Mouse (Mus musculus): Measurements from ENCODE around the gene Wfs1. TPM values are rescaled to one million over a fixed set of nuclear protein-coding genes. Genes with fewer than 3 reads are reported as not detected.

The Wfs1 gene
- polyA plus RNA-seq, 1 experiment from 2014 or later = 23.1 TPM

GRCm38 (mm10) chr5:36928701-36929100, 60.3 kb downstream of the Wfs1 start:
- Histone ChIP-seq H3K4me3 (no peak overlapping the region), H3K4me1 (peaks cover 9% of the 10 kb centered on the region), H3K27ac (replicated peaks) (no peak overlapping the region), H3K9me3 (no peaks in the 10 kb centered on the region), H3K27me3 (replicated peaks) (no peaks in the 10 kb centered on the region), H3K9ac (no peak overlapping the region), H3K36me3 (no peaks in the 10 kb centered on the region), H3K4me2 (no peak overlapping the region)
- WGBS = 49% methylated on average over 4 of the region's 4 CpGs
- no peak for ATAC-seq (ENCODE audit: extremely low read depth, insufficient number of reproducible peaks, low FRiP score, low TSS enrichment)

GRCm38 (mm10) chr5:36923826-36924700, 64.9 kb downstream of the Wfs1 start:
- no peak overlapping the region for H3K4me3 ChIP-seq
- H3K4me1 ChIP-seq = peaks cover 22% of the 10 kb centered on the region
- no peaks in the 10 kb centered on the region for H3K27me3 ChIP-seq (replicated peaks)
- 0 out of 2 replicates have a peak, but pooled peaks have one; percentile 16 for ATAC-seq (ENCODE audit: extremely low read depth, insufficient number of reproducible peaks, low FRiP score, low TSS enrichment)
- 13% methylated on average over 11 of the region's 11 CpGs for WGBS
- peak overlapping the region; percentile 72 for H3K27ac ChIP-seq (replicated peaks)
- H3K36me3 ChIP-seq = no peaks in the 10 kb centered on the region
- no peaks in the 10 kb centered on the region for H3K9me3 ChIP-seq
- H3K4me2 ChIP-seq = peak overlapping the region; percentile 23
- H3K9ac ChIP-seq = 0 out of 2 replicates have a peak overlapping the region, but pooled peaks have one; percentile 34

GRCm38 (mm10) chr5:36922811-36923210, 66.2 kb downstream of the Wfs1 start:
- Histone ChIP-seq H3K27ac (replicated peaks) (no peak overlapping the region), H3K4me3 (no peak overlapping the region), H3K27me3 (replicated peaks) (no peaks in the 10 kb centered on the region), H3K9ac (no peak overlapping the region), H3K36me3 (no peaks in the 10 kb centered on the region), H3K4me1 (peaks cover 22% of the 10 kb centered on the region), H3K9me3 (no peaks in the 10 kb centered on the region), H3K4me2 (no peak overlapping the region)
- WGBS = 44% methylated on average over 10 of the region's 10 CpGs
- ATAC-seq (ENCODE audit: extremely low read depth, insufficient number of reproducible peaks, low FRiP score, low TSS enrichment) = no peak

GRCm38 (mm10) chr5:36921871-36922270, 67.1 kb downstream of the Wfs1 start:
- H3K9ac ChIP-seq = no peak overlapping the region
- H3K36me3 ChIP-seq = no peaks in the 10 kb centered on the region
- no peak overlapping the region for H3K4me2 ChIP-seq
- ATAC-seq (ENCODE audit: extremely low read depth, insufficient number of reproducible peaks, low FRiP score, low TSS enrichment) = no peak
- H3K27me3 ChIP-seq (replicated peaks) = no peaks in the 10 kb centered on the region
- peaks cover 22% of the 10 kb centered on the region for H3K4me1 ChIP-seq
- no peaks in the 10 kb centered on the region for H3K9me3 ChIP-seq
- H3K27ac ChIP-seq (replicated peaks) = no peak overlapping the region
- H3K4me3 ChIP-seq = no peak overlapping the region
- 64% methylated on average over 1 of the region's 1 CpGs for WGBS

GRCm38 (mm10) chr5:36920072-36920471, 68.9 kb downstream of the Wfs1 start:
- Histone ChIP-seq H3K27me3 (replicated peaks) (no peaks in the 10 kb centered on the region), H3K27ac (replicated peaks) (no peak overlapping the region), H3K9ac (no peak overlapping the region), H3K36me3 (no peaks in the 10 kb centered on the region), H3K4me3 (no peak overlapping the region), H3K4me1 (peaks cover 22% of the 10 kb centered on the region), H3K4me2 (no peak overlapping the region), H3K9me3 (no peaks in the 10 kb centered on the region)
- 37% methylated on average over 1 of the region's 1 CpGs for WGBS
- no peak for ATAC-seq (ENCODE audit: extremely low read depth, insufficient number of reproducible peaks, low FRiP score, low TSS enrichment)

- no peak for ATAC-seq (ENCODE audit: extremely low read depth, insufficient number of reproducible peaks, low FRiP score, low TSS enrichment)
- Histone ChIP-seq H3K9me3 (no peaks in the 10 kb centered on the region), H3K4me2 (no peak overlapping the region), H3K36me3 (no peaks in the 10 kb centered on the region), H3K4me1 (peaks cover 6% of the 10 kb centered on the region), H3K4me3 (no peak overlapping the region), H3K27me3 (replicated peaks) (peaks cover 11% of the 10 kb centered on the region), H3K9ac (no peak overlapping the region), H3K27ac (replicated peaks) (no peak overlapping the region)
- 67% methylated on average over 7 of the region's 7 CpGs for WGBS
These were observed 71.0 kb downstream of the Wfs1 start for GRCm38 (mm10) chr5:36918016-36918415.

GRCm38 (mm10) chr5:36917245-36917644, 71.8 kb downstream of the Wfs1 start:
- Histone ChIP-seq H3K4me2 (no peak overlapping the region), H3K27ac (replicated peaks) (no peak overlapping the region), H3K9ac (no peak overlapping the region), H3K4me3 (no peak overlapping the region), H3K27me3 (replicated peaks) (peaks cover 18% of the 10 kb centered on the region), H3K9me3 (no peaks in the 10 kb centered on the region), H3K36me3 (no peaks in the 10 kb centered on the region), H3K4me1 (no peaks in the 10 kb centered on the region)
- WGBS = 66% methylated on average over 4 of the region's 4 CpGs
- no peak for ATAC-seq (ENCODE audit: extremely low read depth, insufficient number of reproducible peaks, low FRiP score, low TSS enrichment)

GRCm38 (mm10) chr5:36916581-36916980, 72.4 kb downstream of the Wfs1 start:
- ATAC-seq (ENCODE audit: extremely low read depth, insufficient number of reproducible peaks, low FRiP score, low TSS enrichment) = no peak
- no peak overlapping the region for H3K9ac ChIP-seq
- H3K4me3 ChIP-seq = no peak overlapping the region
- WGBS = 76% methylated on average over 4 of the region's 4 CpGs
- no peaks in the 10 kb centered on the region for H3K36me3 ChIP-seq
- peaks cover 25% of the 10 kb centered on the region for H3K27me3 ChIP-seq (replicated peaks)
- H3K4me2 ChIP-seq = no peak overlapping the region
- no peak overlapping the region for H3K27ac ChIP-seq (replicated peaks)
- H3K4me1 ChIP-seq = no peaks in the 10 kb centered on the region
- H3K9me3 ChIP-seq = no peaks in the 10 kb centered on the region

Other genes starting within 250 kb of the Wfs1 start
- 17.1 and 18.0 TPM in 2 replicates for gene Bloc1s4, start 240.6 kb downstream of the Wfs1 start, polyA plus RNA-seq (2015; fragmentation: Nextera tagmentation; extraction: Ambion mirVana)
- gene Mrfap1, start 192.4 kb downstream of the Wfs1 start, polyA plus RNA-seq (2015; fragmentation: Nextera tagmentation; extraction: Ambion mirVana) = 279 and 318 TPM in 2 replicates
- 17.0 and 17.2 TPM in 2 replicates for gene Man2b2, start 158.6 kb downstream of the Wfs1 start, polyA plus RNA-seq (2015; fragmentation: Nextera tagmentation; extraction: Ambion mirVana)
- gene Ppp2r2c, start 120.7 kb downstream of the Wfs1 start, polyA plus RNA-seq (2015; fragmentation: Nextera tagmentation; extraction: Ambion mirVana) = 0.09 TPM in 2 replicates
- gene Gm1043, start 96.2 kb upstream of the Wfs1 start, polyA plus RNA-seq (2015; fragmentation: Nextera tagmentation; extraction: Ambion mirVana) = not detected in 2 replicates